Mouse (Mus musculus) ES-Bruce4 (cell line): ENCODE measurements around the gene Fgfr2.

ENCODE experiments used
- CTCF ChIP-seq: IDR thresholded peaks from one replicate; pipeline ENCODE4 v1.8.1; 2011; ENCODE audit warnings: low read depth, low read length
- EP300 ChIP-seq: IDR thresholded peaks from 2 replicates; pipeline ENCODE4 v1.6.1; 2011; ENCODE audit warnings: low read depth, low read length; ENCODE audit not compliant: insufficient read depth
- POLR2A ChIP-seq: IDR thresholded peaks from one replicate; pipeline ENCODE4 v1.8.1; 2011; ENCODE audit warnings: low read length; ENCODE audit not compliant: insufficient read depth

- no peak for TF ChIP-seq CTCF
- TF ChIP-seq POLR2A: no peak
- TF ChIP-seq EP300: no peak
Measured at GRCm38 (mm10) chr7:133164770-133165169, 41.6 kb upstream of the Fgfr2 start.
